Mouse (Mus musculus): Measurements from ENCODE around the gene Myo16.

The Myo16 gene

DNA sequence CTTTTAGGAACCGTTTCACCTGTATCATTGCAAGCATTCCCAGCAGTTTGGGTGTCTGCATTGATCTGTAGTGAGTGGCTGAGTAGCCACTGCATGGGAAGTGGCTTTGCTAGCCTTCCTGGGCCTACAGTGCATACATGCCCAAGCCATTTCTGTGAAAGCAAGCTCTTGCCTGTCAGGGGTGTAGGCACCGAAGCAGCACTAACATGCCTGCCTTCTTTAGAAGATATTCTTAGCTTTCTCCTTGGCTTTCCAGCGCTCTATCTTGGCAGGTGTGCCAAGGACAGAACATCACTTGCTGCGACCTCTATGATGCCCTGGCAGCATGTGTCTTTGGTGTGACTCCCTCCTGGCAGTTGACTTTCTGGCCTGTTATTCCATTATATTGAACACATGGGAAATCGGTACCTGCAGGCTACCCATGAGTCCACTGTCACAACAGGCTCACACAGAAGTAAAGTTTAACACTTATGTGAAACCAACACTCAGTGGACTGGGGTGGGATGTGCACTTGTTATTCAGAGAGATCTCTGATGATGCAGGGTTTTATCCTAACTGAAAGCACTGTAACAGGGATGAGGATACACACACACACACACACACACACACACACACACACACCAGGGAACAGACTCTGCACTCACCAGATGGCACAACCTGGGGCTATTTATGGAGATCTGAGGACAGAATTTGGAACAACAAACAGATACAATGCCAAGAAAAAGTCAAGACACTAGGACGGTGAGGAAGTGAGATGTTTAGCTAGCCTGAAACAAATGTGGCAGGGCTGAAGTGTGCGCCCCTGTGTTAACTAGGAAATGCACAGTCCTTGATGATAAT is 21.4 kb downstream of the Myo16 start:
- in situ Hi-C loops (cut with MboI; ENCODE audit: low sequenced_read_pairs), result no loop called here

DNA sequence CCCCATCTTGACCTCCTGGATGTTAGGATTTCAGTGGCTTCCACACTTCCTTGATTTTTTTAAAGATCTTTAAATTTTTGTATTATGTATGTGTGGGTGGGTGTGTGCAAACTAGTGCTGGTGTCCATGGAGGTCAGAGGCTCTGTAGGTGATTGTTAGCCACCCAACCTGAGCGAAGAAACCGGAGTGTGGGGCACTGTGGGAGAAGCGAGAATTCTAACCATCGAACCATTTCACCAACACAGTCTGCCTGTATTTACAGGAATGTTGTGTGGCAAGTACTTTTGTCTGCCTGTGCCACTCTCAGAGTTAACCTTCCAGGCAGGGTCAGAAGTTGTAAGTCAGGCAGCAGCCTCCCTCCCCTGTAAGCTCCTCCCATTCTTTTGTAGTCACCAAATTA is 22.3 kb downstream of the Myo16 start:
- in situ Hi-C loops (cut with MboI; ENCODE audit: low sequenced_read_pairs), result no loop called here

DNA sequence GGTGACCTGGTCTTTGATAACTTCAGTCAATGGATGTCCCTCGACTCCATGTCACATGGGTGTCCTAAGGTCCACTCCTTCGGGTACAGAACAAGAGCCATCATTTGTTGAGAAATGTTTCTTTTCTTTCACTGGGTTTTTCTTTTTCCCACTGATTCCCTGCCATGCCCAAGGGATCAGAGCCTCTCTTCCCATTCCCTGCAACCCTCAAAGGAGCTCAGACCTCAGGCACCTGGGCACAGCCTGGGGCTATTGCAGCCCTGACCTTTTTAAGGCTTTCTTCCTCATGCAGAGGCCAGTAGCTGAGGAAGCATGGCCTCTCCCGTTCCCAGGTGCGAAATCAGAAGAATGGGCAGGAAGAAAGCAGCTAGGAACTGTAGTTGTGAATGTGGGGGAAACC is 23.4 kb downstream of the Myo16 start:
- in situ Hi-C loops (cut with MboI; ENCODE audit: low sequenced_read_pairs), result no loop called here

DNA sequence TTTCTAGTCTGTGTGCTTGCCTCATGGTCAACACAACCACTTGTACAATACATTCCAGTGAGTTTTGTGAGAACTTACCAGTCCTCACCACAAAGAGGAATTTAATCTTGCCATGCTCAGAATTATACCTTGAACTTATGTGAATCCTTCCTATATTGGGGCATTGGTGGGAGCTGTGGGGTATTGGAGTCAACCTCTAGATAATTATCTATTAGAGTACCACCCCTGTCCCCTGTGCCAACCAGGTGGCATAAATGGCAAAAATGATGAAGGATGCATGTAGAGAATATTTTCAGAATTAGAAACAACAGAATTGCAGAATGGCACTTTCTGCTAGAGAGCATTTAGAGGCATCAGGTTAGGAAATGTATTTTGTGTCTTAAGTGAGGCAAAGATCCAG is 25.3 kb downstream of the Myo16 start:
- in situ Hi-C loops (cut with MboI; ENCODE audit: low sequenced_read_pairs), result no loop called here

DNA sequence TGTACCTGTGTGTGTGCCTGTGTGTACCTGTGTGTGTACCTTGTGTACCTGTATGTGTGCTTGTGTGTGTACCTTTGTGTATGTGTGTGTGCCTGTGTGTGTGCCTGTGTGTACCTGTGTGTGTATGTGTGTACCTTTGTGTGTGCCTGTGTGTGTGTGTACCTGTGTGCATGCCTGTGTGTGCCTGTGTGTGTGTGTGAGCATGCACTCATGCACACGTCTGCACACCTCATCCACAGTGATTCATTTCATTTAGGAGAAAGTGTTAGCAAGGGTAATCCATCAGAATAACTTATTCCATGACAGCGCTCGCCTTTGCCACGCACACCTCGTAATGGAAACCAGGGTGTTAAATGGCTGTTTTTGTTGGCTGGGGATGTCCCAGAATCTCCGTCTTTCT is 36.9 kb downstream of the Myo16 start:
- in situ Hi-C loops (cut with MboI; ENCODE audit: low sequenced_read_pairs), result no loop called here

DNA sequence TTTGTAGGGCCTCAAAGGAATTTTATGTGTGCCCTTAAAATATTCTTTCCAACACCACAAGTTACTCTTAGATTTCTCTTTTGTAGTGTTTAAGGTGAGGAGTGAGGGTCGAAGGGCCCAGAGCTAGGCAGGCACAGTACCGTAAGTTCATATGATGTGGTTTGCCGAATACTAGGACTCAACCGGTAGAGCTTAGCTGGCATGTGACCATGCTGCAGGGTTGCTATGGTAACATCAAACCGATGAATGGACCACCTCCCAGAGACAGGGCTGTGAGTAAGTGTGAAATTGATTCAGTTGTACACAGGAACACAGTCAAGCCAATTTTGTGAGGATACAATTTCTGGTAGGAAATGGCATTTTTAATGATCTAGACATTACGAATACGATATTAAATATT is 44.5 kb downstream of the Myo16 start:
- in situ Hi-C loops (cut with MboI; ENCODE audit: low sequenced_read_pairs), result no loop called here

DNA sequence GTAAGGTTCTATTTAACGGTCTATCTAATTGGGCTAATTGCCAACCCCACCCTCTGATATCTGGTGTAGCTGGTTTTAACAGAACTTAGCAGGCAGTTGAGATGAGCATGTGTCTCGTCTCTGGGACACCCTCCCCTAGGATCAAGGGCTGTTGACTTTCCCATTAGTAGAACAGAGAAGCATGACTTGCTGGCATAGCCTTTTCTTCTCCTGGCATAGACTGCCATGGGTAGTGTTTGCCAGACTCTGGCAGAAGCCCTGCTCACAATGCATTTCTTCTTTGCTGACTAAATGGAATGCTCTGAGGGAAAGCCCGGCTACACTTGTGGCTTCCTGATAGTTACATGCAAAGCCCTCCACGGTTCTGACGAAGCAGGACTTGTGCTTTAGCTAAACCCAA is 45.6 kb downstream of the Myo16 start:
- in situ Hi-C loops (cut with MboI; ENCODE audit: low sequenced_read_pairs), result no loop called here

DNA sequence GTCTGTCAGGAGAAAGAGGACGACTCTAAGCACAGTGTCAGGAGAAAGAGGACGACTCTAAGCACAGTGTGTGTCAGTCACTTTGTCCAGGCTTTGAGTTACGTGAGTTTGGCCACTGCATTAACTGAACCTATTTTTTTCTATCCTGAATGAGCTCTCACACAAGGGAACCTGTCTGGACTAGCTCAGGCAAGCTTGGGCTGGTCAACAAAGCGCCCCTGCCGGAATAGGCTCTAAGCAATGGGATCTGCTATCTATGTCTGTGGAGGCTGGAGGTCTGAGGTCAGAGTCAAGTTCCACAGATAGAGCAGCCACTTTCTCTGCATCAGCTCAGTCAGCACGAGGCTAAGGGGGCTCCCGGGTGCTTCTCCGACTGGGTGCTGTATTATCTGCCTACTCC is 46.3 kb downstream of the Myo16 start:
- in situ Hi-C loops (cut with MboI; ENCODE audit: low sequenced_read_pairs), result no loop called here

DNA sequence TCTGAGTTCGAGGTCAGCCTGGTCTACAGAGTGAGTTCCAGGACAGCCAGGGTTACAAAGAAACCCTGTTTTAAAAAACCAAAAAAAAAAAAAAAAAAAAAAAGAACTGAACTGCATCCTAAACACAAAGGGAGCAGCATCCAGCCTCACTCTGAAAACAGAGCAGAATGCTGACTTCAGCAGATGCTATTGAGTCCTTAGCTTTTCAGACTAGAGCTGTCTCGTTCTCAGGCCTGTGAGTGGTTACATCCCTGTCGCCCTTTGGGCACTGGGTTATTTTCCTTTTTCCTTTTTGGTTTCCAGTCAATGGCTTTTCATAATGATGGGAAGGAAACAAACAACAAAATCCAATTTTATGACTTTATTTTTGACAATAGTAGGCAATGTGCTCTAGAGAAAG is 61.3 kb downstream of the Myo16 start:
- in situ Hi-C loops (cut with MboI; ENCODE audit: low sequenced_read_pairs), result no loop called here

DNA sequence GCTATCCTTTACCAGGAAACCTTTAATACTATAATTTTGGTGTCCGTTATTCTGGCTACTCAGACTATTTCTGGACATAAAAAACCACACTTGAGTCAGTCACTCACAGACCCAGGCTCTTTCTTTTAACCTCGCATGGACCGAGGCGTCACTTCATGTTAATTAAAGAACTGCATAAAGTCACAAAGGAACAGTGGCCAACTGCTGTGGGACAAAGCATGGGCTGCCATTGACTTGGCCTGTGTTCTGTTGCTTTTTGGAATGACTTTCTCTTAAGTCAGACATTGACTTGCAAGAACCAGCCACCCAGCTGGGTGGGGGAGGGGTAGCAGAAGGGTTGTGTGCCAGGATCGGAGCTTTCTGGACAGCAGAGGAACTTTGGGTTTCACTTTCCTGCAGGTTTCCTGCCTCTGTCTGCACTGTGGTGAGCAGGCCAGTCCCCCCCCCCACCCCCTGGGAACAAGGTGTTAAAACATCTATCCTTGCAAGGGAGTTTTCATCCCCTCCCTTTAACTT is 66.1 kb downstream of the Myo16 start:
- in situ Hi-C loops (cut with MboI; ENCODE audit: low sequenced_read_pairs), result no loop called here

DNA sequence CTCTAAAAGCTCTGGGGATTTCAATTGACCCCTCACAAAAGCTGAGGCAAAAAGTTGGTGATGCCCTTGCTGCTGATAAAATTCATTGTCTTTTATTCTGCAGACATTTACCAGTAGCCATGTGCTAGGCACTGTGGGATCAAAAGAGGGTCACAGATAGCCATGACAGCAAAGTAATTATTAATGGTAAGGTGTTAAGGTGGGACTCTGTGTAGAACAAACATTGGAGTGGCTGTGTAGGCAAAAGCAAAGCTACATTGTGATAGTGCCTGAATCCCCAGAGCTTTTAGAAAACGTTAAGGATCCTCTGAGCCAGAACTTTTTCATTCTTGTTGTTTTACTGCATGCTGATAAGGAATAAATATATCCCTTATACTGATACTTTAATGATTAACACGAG is 69.1 kb downstream of the Myo16 start:
- in situ Hi-C loops (cut with MboI; ENCODE audit: low sequenced_read_pairs), result no loop called here

DNA sequence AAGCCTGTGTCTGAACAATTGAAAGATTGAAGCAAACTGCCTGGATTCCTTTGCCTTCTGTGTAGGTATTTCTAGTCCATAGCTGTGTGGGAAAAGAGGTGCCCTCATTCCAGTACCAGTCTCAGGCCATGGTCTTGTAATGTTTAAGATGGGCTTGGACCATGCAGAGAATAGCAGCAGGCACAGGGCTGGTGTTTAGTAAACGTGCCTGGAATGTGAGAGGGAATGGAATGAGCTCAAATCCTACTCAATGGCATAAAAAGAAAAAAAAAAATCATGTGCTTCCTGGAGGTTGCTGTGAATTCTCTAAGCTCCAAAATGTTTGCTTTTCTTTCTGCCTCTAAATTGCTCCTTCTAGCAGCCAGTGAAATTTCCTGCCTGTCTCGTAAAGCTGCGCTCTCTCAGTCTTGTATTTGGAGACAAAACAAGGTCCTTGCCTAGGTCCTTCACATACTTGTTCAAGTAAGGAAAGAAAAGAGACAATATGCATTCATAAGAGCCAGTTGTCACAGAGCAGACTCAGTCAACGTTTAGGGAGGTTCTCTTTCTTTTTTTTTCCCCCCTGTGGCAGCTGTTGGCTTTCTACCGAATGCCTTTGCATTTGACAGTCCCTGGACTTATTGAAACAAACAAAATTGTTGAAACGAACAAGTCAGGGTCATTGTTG is 70.0 kb downstream of the Myo16 start:
- in situ Hi-C loops (cut with MboI; ENCODE audit: low sequenced_read_pairs), result no loop called here

DNA sequence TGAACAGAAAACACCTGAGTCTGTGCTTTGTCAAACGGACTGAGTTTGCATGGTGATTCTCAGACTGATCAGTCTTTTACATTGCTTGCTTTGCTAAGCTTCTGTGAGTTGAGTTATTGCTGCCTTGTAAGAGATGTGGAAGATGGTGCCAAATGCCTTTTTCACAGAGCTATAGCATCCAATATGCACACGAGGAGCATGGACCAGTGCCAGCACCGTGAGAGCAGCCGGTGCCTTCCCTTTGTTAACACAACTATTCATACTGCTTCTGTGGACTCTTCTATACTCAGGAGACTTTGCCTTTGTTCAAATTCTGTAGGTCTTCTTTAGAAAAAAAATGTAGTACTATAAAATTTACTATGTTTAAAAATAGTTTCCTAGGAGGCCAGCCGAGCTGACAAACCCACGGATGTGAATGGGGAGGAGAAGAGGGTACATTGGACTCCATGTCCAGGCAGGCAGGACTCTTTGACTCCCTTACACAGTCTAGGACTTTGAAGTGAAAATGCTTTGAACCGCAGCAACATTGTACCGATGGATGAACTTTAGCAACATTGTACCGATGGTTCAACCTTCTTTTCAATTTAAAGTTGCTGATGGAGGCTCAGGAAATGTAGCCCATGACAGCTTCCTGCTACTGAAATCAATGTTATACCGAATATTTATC is 70.7 kb downstream of the Myo16 start:
- in situ Hi-C loops (cut with MboI; ENCODE audit: low sequenced_read_pairs), result no loop called here

DNA sequence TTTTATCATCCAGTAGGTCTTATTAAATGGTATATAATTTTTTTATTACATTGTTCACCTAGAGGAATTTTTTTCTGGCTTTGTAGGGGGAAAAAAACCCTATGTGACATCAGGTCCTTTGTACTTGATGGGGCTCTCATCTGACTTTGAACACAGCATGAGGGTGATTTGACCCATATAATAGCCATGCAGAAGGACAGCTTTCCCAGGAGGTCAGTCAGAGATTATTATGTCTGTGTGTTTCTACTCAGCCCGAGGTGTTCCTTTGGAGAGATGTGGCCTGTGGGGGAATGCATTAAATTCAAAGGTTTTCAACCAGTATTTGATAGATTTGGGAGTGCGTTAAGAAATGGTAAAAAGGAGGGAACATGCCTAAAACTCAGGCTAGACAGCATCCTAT is 71.3 kb downstream of the Myo16 start:
- in situ Hi-C loops (cut with MboI; ENCODE audit: low sequenced_read_pairs), result no loop called here

DNA sequence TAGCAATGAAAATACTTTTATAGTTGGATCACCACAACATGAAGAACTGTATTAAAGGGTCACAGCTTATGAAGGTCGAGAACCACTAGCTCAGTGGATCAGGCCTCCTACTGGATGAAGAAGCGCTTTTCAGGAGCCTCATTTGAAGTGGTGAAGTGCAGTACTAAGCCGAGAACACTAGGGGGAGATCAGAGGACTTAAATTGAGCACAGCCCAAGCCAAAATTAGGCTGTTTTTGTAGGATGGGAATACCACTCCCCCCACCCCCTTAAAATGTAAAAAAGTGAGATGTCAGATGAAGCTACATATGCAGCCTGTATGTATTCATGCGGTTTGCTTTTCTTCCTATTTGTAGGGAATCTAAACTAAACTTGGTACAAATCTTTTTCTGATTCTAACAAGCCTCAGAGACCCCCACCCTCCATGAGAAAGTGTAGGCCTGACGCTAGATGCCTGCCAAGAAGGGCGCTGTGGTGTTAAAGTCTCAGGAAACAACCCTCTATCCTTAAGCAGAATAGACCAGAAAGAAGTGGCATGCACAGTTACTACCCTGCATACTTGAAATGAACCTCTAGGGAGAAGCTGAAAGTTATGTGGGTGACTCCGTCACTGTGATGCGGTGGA is 77.1 kb downstream of the Myo16 start:
- in situ Hi-C loops (cut with MboI; ENCODE audit: low sequenced_read_pairs), result no loop called here

DNA sequence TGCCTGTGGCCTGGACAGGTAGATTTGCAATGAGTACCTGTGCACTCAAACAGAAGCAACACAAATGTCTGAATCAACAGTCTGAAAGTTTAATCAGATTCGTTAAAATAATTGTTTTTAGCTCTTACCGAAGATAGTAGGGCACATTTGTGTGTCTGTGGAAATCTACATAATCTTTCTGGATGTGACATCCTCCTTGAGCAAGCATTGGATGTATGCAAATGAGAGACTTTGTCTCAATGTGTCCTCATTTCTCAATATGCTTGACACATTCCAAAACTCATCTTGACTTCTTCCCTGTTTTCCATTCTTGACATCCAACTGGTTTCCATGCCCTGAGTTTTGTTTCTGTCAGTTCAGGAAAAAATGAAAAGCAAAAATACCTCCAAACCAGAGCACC is 80.8 kb downstream of the Myo16 start:
- in situ Hi-C loops (cut with MboI; ENCODE audit: low sequenced_read_pairs), result no loop called here

DNA sequence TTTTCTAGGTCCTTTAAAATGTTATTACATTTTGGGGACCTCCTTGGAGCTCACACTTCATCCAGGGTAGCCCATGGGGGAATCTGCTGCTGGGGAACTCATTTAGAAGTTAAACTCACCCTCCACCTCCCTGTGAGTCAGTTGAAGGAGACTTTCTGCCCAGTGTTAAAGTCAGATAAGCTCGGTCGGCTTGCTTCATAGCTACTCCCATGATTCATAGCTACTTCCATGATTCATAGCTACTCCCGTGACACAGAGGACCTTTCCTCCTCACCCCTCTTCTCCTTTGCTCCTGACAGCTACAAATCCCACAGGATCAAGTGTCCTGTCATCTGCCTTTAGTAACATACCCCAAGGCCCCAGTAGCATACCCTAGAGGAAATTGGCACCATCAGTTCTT is 89.6 kb downstream of the Myo16 start:
- in situ Hi-C loops (cut with MboI; ENCODE audit: low sequenced_read_pairs), result no loop called here

DNA sequence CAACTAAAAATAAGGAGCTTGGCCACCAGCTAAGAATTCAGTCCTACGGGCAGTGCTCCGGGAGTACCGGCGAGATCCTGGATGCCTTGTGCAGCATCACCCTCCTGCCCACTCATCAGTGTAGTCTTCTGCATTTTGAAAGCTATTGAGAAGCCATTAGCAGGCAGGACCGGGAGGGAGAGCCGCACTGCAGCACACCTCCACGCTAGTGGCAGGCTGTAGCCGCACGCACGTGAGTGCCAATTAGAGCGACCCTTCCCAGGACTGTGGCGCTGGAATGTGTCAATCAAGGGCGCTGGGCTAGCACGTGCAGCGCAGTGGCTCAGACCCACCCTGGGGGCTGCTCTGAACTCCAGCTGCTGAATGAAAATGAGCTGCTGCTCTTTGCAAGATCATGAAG is 95.4 kb downstream of the Myo16 start:
- in situ Hi-C loops (cut with MboI; ENCODE audit: low sequenced_read_pairs), result no loop called here

DNA sequence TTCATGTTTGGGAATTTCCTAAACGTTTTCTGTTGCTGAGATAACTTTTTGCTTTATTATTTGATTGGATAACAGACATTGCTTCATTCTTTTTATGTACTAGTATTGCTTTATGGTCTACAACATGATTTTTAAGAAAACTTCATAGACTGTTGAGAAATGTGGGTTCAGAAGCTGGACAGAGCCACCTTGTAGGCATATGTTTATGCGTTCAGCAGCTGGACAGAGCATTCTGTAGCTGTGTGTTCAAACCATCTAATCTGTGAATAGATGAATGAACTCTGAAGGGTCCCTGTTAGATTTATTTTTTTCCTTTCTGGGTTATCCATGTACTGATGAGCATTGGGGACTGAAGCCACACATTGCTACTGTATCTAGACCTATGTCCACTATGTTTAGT is 102.0 kb downstream of the Myo16 start:
- in situ Hi-C loops (cut with MboI; ENCODE audit: low sequenced_read_pairs), result no loop called here

DNA sequence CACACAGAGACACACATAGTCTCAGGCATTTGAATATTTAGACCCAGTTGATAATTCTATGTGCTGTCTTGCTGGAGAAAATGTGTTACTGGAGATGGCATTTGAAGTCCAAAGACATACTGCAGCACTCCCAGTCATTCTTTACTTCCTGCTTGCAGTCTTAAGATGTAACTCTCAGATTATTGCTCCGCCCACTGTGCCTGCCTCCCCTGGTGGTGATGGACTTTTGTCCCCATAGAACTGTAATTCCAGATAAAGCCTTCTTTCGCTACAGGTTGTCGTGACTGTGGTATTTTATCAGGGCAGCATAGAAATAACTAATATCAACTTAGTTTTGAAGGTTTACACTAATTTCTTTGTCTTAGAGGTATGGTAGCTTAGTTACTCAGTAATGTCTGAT is 102.9 kb downstream of the Myo16 start:
- in situ Hi-C loops (cut with MboI; ENCODE audit: low sequenced_read_pairs), result no loop called here

DNA sequence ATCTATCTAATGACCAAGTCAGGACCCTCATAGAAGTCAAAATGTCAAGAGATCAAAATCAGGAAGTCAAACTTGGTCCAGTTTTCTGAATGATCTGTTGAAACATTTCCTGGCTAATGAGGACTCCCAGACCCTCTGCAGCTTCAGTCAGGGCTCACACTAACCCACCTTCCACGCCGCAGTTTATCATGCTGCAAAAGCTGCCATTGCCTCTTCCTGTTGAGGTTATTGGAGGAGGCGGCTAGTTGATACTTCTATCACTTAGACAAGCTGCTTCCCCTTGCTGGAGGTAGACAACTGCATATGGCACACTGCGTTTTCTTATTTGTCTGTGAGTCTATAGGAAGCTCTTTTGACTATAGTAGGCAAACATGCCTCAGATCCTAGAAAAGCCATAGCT is 116.4 kb downstream of the Myo16 start:
- in situ Hi-C loops (cut with MboI; ENCODE audit: low sequenced_read_pairs), result no loop called here
